Mouse (Mus musculus) lung, postnatal 0 days (tissue): ENCODE measurements at regions not wholly inside any gene's neighbourhood (a gene's known extent, or its start where the extent isn't known, plus 50 kb on each side); places are given as distances from the start of the nearest gene placed in this dataset.

Experiments
- CTCF ChIP-seq: IDR thresholded peaks from 2 replicates; pipeline ENCODE4 v1.5.1; 2016; ENCODE audit warnings: antibody characterized with exemption, mild to moderate bottlenecking
- EP300 ChIP-seq: IDR thresholded peaks from 2 replicates; pipeline ENCODE4 v1.6.1; 2016; ENCODE audit warnings: antibody characterized with exemption, mild to moderate bottlenecking, control low read depth

GRCm38 (mm10) chr16:9217361-9217760, 387.5 kb downstream of the 1810013L24Rik start:
- TF ChIP-seq CTCF (no peak), EP300 (no peak)
